ENCODE assay signal across 29 mouse cellular contexts in the genomic region with DNA sequence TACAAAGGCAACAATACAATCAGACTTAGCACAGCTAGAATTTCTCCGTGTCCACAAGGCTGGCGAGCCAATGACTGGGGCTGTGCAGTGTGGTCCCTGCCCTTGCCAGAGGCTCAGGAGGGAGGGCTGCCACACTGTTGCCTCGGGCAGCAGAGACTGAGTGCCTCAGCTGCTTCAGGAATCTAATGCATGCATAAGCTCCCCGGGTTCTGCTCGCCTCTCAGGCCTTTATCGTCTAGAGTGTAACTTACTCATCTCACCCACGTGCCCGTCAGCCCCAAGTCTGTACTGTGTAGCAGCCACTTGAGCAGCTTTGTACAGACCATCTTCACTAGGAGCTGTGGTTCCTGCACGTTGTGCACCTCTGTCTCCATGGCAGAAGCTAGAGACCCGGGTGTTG. TPM values are rescaled to one million over a fixed set of nuclear protein-coding genes. Genes with fewer than 3 reads are reported as not detected.
A peak's percentile ranks its signal among the peaks of the same experiment; 100 is the strongest.
DNase-seq lines count a peak whose midpoint lies in the region; ATAC-seq lines count a peak whose summit lies in the region.
"Had no signal": no experiment of that assay in that cellular context is flagged by ENCODE, and none has a peak within 500 bp of the region (broad histone marks: within the 10 kb centered on the region; RNA-seq: fewer than 3 reads in every experiment).

No protein-coding gene starts in this region.

- H3K9me3 ChIP-seq in heart, embryonic 14.5 days (ENCODE audit: control insufficient read depth, low read length) = no peaks in the 10 kb centered on the region
- H3K9me3 ChIP-seq in hindbrain, embryonic 15.5 days = no peaks in the 10 kb centered on the region
- H3K9me3 ChIP-seq in hindbrain, embryonic 11.5 days (ENCODE audit: control insufficient read depth, low read length) = no peaks in the 10 kb centered on the region
- H3K9me3 ChIP-seq in midbrain, embryonic 13.5 days = no peaks in the 10 kb centered on the region
- H3K9me3 ChIP-seq: embryonic facial prominence, embryonic 12.5 days; forebrain, embryonic 15.5 days; limb, embryonic 10.5 days; limb, embryonic 15.5 days; liver, embryonic 15.5 days; neural tube, embryonic 15.5 days; stomach, embryonic 15.5 days had no signal

- H3K4me2 ChIP-seq in heart, embryonic 14.5 days (ENCODE audit: low read length) = no peak overlapping the region
- H3K4me2 ChIP-seq in hindbrain, embryonic 15.5 days = no peak overlapping the region
- no peak overlapping the region for H3K4me2 ChIP-seq in hindbrain, embryonic 11.5 days (replicated peaks; ENCODE audit: low read depth, low read length)
- H3K4me2 ChIP-seq in midbrain, embryonic 13.5 days (replicated peaks) = no peak overlapping the region
- H3K4me2 ChIP-seq: embryonic facial prominence, embryonic 12.5 days; forebrain, embryonic 15.5 days; limb, embryonic 15.5 days; liver, embryonic 15.5 days; lung, embryonic 14.5 days; neural tube, embryonic 15.5 days; stomach, embryonic 15.5 days had no signal

- DNase-seq in heart, adult 8-10 months (ENCODE audit: low spot score) = no peak
- no peak for DNase-seq in hindbrain, embryonic 11.5 days (ENCODE audit: low spot score)
- peak; percentile 44 for DNase-seq in Muller cell, postnatal 12 days (ENCODE audit: inconsistent ontology term)
- DNase-seq in yolk sac, embryonic 10.5 days (ENCODE audit: low spot score) = no peak
- no peak for DNase-seq in spleen, postnatal 14 days (ENCODE audit: low spot score in 2 of 2)
- DNase-seq: adrenal gland, postnatal 14 days; cerebellum, adult 11 months; cerebellum, adult 9-10 months; cerebellum, postnatal 36 days; heart, adult 2 months; heart, postnatal 14 days; kidney, adult 9 months; kidney, postnatal 10 days; layer of hippocampus, postnatal 36 days; lung, embryonic 14.5 days; lung, postnatal 36 days; retina, postnatal 1 day; right cerebral cortex, postnatal 14 days had no signal

- peaks cover 3 to 4% of the 10 kb centered on the region in 2 experiments; a peak in 3 of 4 replicates for H3K4me1 ChIP-seq in heart, embryonic 14.5 days (ENCODE audit: control insufficient read depth in 2 of 2, insufficient read depth in 2 of 2, low read length in 2 of 2)
- H3K4me1 ChIP-seq in hindbrain, embryonic 15.5 days (replicated peaks) = no peaks in the 10 kb centered on the region
- H3K4me1 ChIP-seq in hindbrain, embryonic 11.5 days (replicated peaks; ENCODE audit: control insufficient read depth, insufficient read depth, low read length) = no peaks in the 10 kb centered on the region; the same call in 1 of the 2 replicates
- 0 out of 2 replicates have a peak, but pooled peaks cover 2% of the 10 kb centered on the region for H3K4me1 ChIP-seq in midbrain, embryonic 13.5 days (replicated peaks)
- H3K4me1 ChIP-seq: embryonic facial prominence, embryonic 12.5 days; forebrain, embryonic 15.5 days; limb, embryonic 10.5 days; limb, embryonic 15.5 days; liver, embryonic 15.5 days; neural tube, embryonic 15.5 days; stomach, embryonic 15.5 days had no signal

- no peaks in the 10 kb centered on the region for H3K27me3 ChIP-seq in heart, embryonic 14.5 days (ENCODE audit: control insufficient read depth, insufficient read depth, low read length)
- no peaks in the 10 kb centered on the region for H3K27me3 ChIP-seq in hindbrain, embryonic 15.5 days
- H3K27me3 ChIP-seq in hindbrain, embryonic 11.5 days (ENCODE audit: control insufficient read depth, insufficient read depth, low read length) = no peaks in the 10 kb centered on the region
- no peaks in the 10 kb centered on the region for H3K27me3 ChIP-seq in midbrain, embryonic 13.5 days
- H3K27me3 ChIP-seq: embryonic facial prominence, embryonic 12.5 days; forebrain, embryonic 15.5 days; limb, embryonic 15.5 days; liver, embryonic 15.5 days; neural tube, embryonic 15.5 days; stomach, embryonic 15.5 days had no signal

- 47% methylated on average over 10 of the region's 10 CpGs for WGBS in heart, embryonic 14.5 days
- 59% methylated on average over 10 of the region's 10 CpGs for WGBS in hindbrain, embryonic 15.5 days
- WGBS in hindbrain, embryonic 11.5 days = 74% methylated on average over 10 of the region's 10 CpGs
- WGBS in midbrain, embryonic 13.5 days = 64% methylated on average over 10 of the region's 10 CpGs

- peaks cover 39% of the 10 kb centered on the region for H3K36me3 ChIP-seq in heart, embryonic 14.5 days (ENCODE audit: control insufficient read depth, insufficient read depth, low read length)
- peaks cover 19% of the 10 kb centered on the region; the same call in 1 of the 2 replicates for H3K36me3 ChIP-seq in hindbrain, embryonic 15.5 days
- no peaks in the 10 kb centered on the region for H3K36me3 ChIP-seq in hindbrain, embryonic 11.5 days (ENCODE audit: control insufficient read depth, insufficient read depth, low read length)
- peaks cover 22% of the 10 kb centered on the region for H3K36me3 ChIP-seq in midbrain, embryonic 13.5 days
- H3K36me3 ChIP-seq: stomach, embryonic 15.5 days had no signal

- no peak overlapping the region for H3K4me3 ChIP-seq in heart, embryonic 14.5 days (ENCODE audit: control insufficient read depth in 1 of 2, insufficient read depth in 1 of 2, low read depth in 1 of 2, low read length in 2 of 2)
- H3K4me3 ChIP-seq in hindbrain, embryonic 15.5 days = no peak overlapping the region
- no peak overlapping the region for H3K4me3 ChIP-seq in hindbrain, embryonic 11.5 days (ENCODE audit: low read depth, low read length)
- no peak overlapping the region for H3K4me3 ChIP-seq in midbrain, embryonic 13.5 days (replicated peaks)
- H3K4me3 ChIP-seq: embryonic facial prominence, embryonic 12.5 days; forebrain, embryonic 15.5 days; heart, adult 2 months; limb, embryonic 10.5 days; limb, embryonic 15.5 days; liver, embryonic 15.5 days; neural tube, embryonic 15.5 days; stomach, embryonic 15.5 days had no signal

- no peak overlapping the region for H3K9ac ChIP-seq in heart, embryonic 14.5 days (ENCODE audit: low read length)
- no peak overlapping the region for H3K9ac ChIP-seq in hindbrain, embryonic 15.5 days
- no peak overlapping the region for H3K9ac ChIP-seq in hindbrain, embryonic 11.5 days (ENCODE audit: low read depth, low read length)
- H3K9ac ChIP-seq in midbrain, embryonic 13.5 days (replicated peaks) = no peak overlapping the region
- H3K9ac ChIP-seq: embryonic facial prominence, embryonic 12.5 days; forebrain, embryonic 15.5 days; limb, embryonic 15.5 days; liver, embryonic 15.5 days; lung, embryonic 14.5 days; neural tube, embryonic 15.5 days; stomach, embryonic 15.5 days had no signal

- peak overlapping the region in 1 of 2 experiments; percentile 45; a peak in 2 of 4 replicates for H3K27ac ChIP-seq in heart, embryonic 14.5 days (replicated peaks in 1 of 2; ENCODE audit: control insufficient read depth in 1 of 2, insufficient read depth in 1 of 2, low read depth in 2 of 2, low read length in 2 of 2)
- no peak overlapping the region for H3K27ac ChIP-seq in hindbrain, embryonic 15.5 days (replicated peaks)
- no peak overlapping the region for H3K27ac ChIP-seq in hindbrain, embryonic 11.5 days (ENCODE audit: low read depth, low read length)
- H3K27ac ChIP-seq in midbrain, embryonic 13.5 days = no peak overlapping the region
- H3K27ac ChIP-seq: embryonic facial prominence, embryonic 12.5 days; forebrain, embryonic 15.5 days; heart, adult 2 months; limb, embryonic 10.5 days; limb, embryonic 15.5 days; liver, embryonic 15.5 days; neural tube, embryonic 15.5 days; stomach, embryonic 15.5 days had no signal

- ATAC-seq in heart, embryonic 14.5 days (ENCODE audit: insufficient number of reproducible peaks, insufficient read depth, low FRiP score, low read depth) = peak; percentile 64; the same call in 1 of the 2 replicates
- peak; percentile 56; the same call in 1 of the 2 replicates for ATAC-seq in hindbrain, embryonic 15.5 days (ENCODE audit: low FRiP score, low read depth)
- no peak for ATAC-seq in hindbrain, embryonic 11.5 days (ENCODE audit: low FRiP score)
- peak; percentile 66; the same call in 1 of the 2 replicates for ATAC-seq in midbrain, embryonic 13.5 days
- ATAC-seq: forebrain, embryonic 15.5 days; intestine, postnatal 0 days had no signal

RNA-seq across cellular contexts. Expression of a gene that starts 12.2 kb away (rescaled TPM):
- 65.9 and 74.4 TPM in 2 replicates for polyA plus RNA-seq in heart, embryonic 14.5 days (2014; fragmentation: Nextera tagmentation; extraction: Ambion mirVana)
- 10 to 100 TPM; 70.1 to 93.5 (median 79.8) TPM for total RNA-seq in heart, adult 8-10 months (2022)
- polyA plus RNA-seq in hindbrain, embryonic 15.5 days (2015; fragmentation: Nextera tagmentation; extraction: Ambion mirVana) = 53.1 and 55.0 TPM in 2 replicates
- polyA plus RNA-seq in hindbrain, embryonic 11.5 days (2014; fragmentation: Nextera tagmentation; extraction: Ambion mirVana) = 62.3 and 64.3 TPM in 2 replicates
- polyA plus RNA-seq in midbrain, embryonic 13.5 days (2015; fragmentation: Nextera tagmentation; extraction: Ambion mirVana) = 45.2 and 48.3 TPM in 2 replicates

RNA-seq across cellular contexts. Expression of a gene that starts 12.3 kb away (rescaled TPM):
- polyA plus RNA-seq in heart, embryonic 14.5 days (2014; fragmentation: Nextera tagmentation; extraction: Ambion mirVana) = 52.9 and 58.8 TPM in 2 replicates
- 100 to 1,000 TPM; 143 to 179 (median 163) TPM for total RNA-seq in heart, adult 8-10 months (2022)
- 67.0 and 68.2 TPM in 2 replicates for polyA plus RNA-seq in hindbrain, embryonic 15.5 days (2015; fragmentation: Nextera tagmentation; extraction: Ambion mirVana)
- 46.0 and 54.4 TPM in 2 replicates for polyA plus RNA-seq in hindbrain, embryonic 11.5 days (2014; fragmentation: Nextera tagmentation; extraction: Ambion mirVana)
- 61.7 and 65.7 TPM in 2 replicates for polyA plus RNA-seq in midbrain, embryonic 13.5 days (2015; fragmentation: Nextera tagmentation; extraction: Ambion mirVana)
